Mouse (Mus musculus) lung, embryonic 14.5 days (tissue): ENCODE results near the gene Btnl1. TPM values are rescaled to one million over a fixed set of nuclear protein-coding genes. Genes with fewer than 3 reads are reported as not detected.

Source experiments
- ATAC-seq: fragments of 200-750 bp; cut with Nextera tagmentation; 2 replicates; pipeline ENCODE4 v1.8.0; 2017; ENCODE audit warnings: mild to moderate bottlenecking, moderate TSS enrichment, moderate library complexity; ENCODE audit not compliant: insufficient read depth
- DNase-seq: peaks from one replicate; pipeline ENCODE4 v3.0.0-alpha.2; 2015
- H3K27ac ChIP-seq: fragments of 300-500 bp; sonication (generic); 2 replicates; pipeline ENCODE4 v1.5.1; 2014; ENCODE audit warnings: low read depth, mild to moderate bottlenecking, moderate library complexity
- H3K27me3 ChIP-seq: fragments of 300-500 bp; sonication (generic); 2 replicates; pipeline ENCODE4 v1.6.1; 2014; ENCODE audit warnings: low read length, control low read depth; ENCODE audit not compliant: insufficient read depth
- H3K36me3 ChIP-seq: fragments of 300-500 bp; sonication (generic); 2 replicates; pipeline ENCODE4 v1.6.1; 2014; ENCODE audit warnings: control low read depth; ENCODE audit not compliant: insufficient read depth
- H3K4me1 ChIP-seq: fragments of 300-500 bp; sonication (generic); 2 replicates; pipeline ENCODE4 v1.6.1; 2014; ENCODE audit warnings: antibody characterized with exemption, control low read depth; ENCODE audit not compliant: insufficient read depth
- H3K4me2 ChIP-seq: fragments of 300-500 bp; sonication (generic); 2 replicates; pipeline ENCODE4 v1.6.1; 2014; ENCODE audit warnings: mild to moderate bottlenecking
- H3K4me3 ChIP-seq: fragments of 300-500 bp; sonication (generic); 2 replicates; pipeline ENCODE4 v1.5.1; 2014; ENCODE audit warnings: low read depth, low read length
- H3K9ac ChIP-seq: fragments of 300-500 bp; sonication (generic); 2 replicates; pipeline ENCODE4 v1.6.1; 2014
- H3K9me3 ChIP-seq: fragments of 300-500 bp; sonication (generic); 2 replicates; pipeline ENCODE4 v1.6.1; 2016; ENCODE audit warnings: low read depth, low read length, control low read depth
- CTCF ChIP-seq: IDR thresholded peaks from 2 replicates; pipeline ENCODE4 v1.5.1; 2016; ENCODE audit warnings: antibody characterized with exemption, low read depth
- WGBS: fragments of 180-500 bp; shearing (Covaris S2); extraction: QIAGEN DNeasy Blood & Tissue Kit; methylation state at CpG from one replicate; pipeline ENCODE4 v1.1.7; 2014; 5-methylcytosine and 5-hydroxymethylcytosine counted together
- polyA plus RNA-seq: library from polyadenylated mRNA; unstranded; fragments of >200 nt; fragmentation: Nextera tagmentation; extraction: Ambion mirVana; gene quantifications from 2 replicates; pipeline ENCODE4 v1.2.1, GENCODE M21; 2014

Btnl1 gene
- polyA plus RNA-seq, 1 experiment from 2014 or later = not detected

GRCm38 (mm10) chr17:34398711-34399393, 21.9 kb downstream of the Btnl1 start, which contains the start of gene BC051142:
BC051142 (plus strand) TSS chr17:34398820.
- peak within 1 kb of the TSS; percentile 70 for H3K27ac ChIP-seq
- DNase-seq (peak; percentile 87), ATAC-seq (peak; percentile 98)
- no peaks in the 10 kb centered on the region for H3K36me3 ChIP-seq
- peak within 1 kb of the TSS; percentile 76 for H3K4me2 ChIP-seq
- TF ChIP-seq CTCF = no peak
- WGBS = 3% methylated on average over 34 of the region's 34 CpGs
- no peaks in the 10 kb centered on the region for H3K27me3 ChIP-seq
- no peaks in the 10 kb centered on the region for H3K4me1 ChIP-seq
- H3K4me3 ChIP-seq = peak within 1 kb of the TSS; percentile 50
- no peaks in the 10 kb centered on the region for H3K9me3 ChIP-seq
- H3K9ac ChIP-seq = peak within 1 kb of the TSS; percentile 57

- Histone ChIP-seq H3K9me3 (no peaks in the 10 kb centered on the region), H3K4me3 (peak overlapping the region; percentile 50; the same call in 1 of the 2 replicates), H3K27ac (no peak overlapping the region), H3K9ac (peak overlapping the region; percentile 57; the same call in 1 of the 2 replicates), H3K36me3 (no peaks in the 10 kb centered on the region), H3K27me3 (no peaks in the 10 kb centered on the region), H3K4me1 (no peaks in the 10 kb centered on the region), H3K4me2 (peak overlapping the region; percentile 76)
- 55% methylated on average over 4 of the region's 4 CpGs for WGBS
- DNase-seq = no peak
- no peak for ATAC-seq
- no peak for TF ChIP-seq CTCF
These were observed 22.4 kb downstream of the Btnl1 start for GRCm38 (mm10) chr17:34399394-34399715.

GRCm38 (mm10) chr17:34411117-34411516, 34.2 kb downstream of the Btnl1 start:
- no peaks in the 10 kb centered on the region for H3K9me3 ChIP-seq
- 19% methylated on average over 6 of the region's 6 CpGs for WGBS
- H3K36me3 ChIP-seq = no peaks in the 10 kb centered on the region
- H3K27ac ChIP-seq = no peak overlapping the region
- ATAC-seq = no peak
- TF ChIP-seq CTCF = peak; percentile 86
- DNase-seq = peak; percentile 76
- H3K27me3 ChIP-seq = no peaks in the 10 kb centered on the region
- H3K4me2 ChIP-seq = no peak overlapping the region
- no peak overlapping the region for H3K9ac ChIP-seq
- H3K4me3 ChIP-seq = no peak overlapping the region
- no peaks in the 10 kb centered on the region for H3K4me1 ChIP-seq

- no peak overlapping the region for H3K27ac ChIP-seq
- WGBS = 57% methylated on average over 7 of the region's 7 CpGs
- no peak overlapping the region for H3K9ac ChIP-seq
- DNase-seq = no peak
- H3K9me3 ChIP-seq = no peaks in the 10 kb centered on the region
- H3K4me3 ChIP-seq = no peak overlapping the region
- no peaks in the 10 kb centered on the region for H3K4me1 ChIP-seq
- no peak overlapping the region for H3K4me2 ChIP-seq
- no peak for ATAC-seq
- TF ChIP-seq CTCF = no peak
- no peaks in the 10 kb centered on the region for H3K27me3 ChIP-seq
- no peaks in the 10 kb centered on the region for H3K36me3 ChIP-seq
These were observed 43.1 kb downstream of the Btnl1 start for GRCm38 (mm10) chr17:34420014-34420413.

- Histone ChIP-seq H3K4me3 (no peak overlapping the region), H3K9ac (no peak overlapping the region), H3K36me3 (no peaks in the 10 kb centered on the region), H3K4me1 (no peaks in the 10 kb centered on the region), H3K4me2 (no peak overlapping the region), H3K27me3 (no peaks in the 10 kb centered on the region), H3K9me3 (no peaks in the 10 kb centered on the region), H3K27ac (no peak overlapping the region)
- DNase-seq = no peak
- no peak for ATAC-seq
- TF ChIP-seq CTCF = no peak
These were observed 50.7 kb downstream of the Btnl1 start for GRCm38 (mm10) chr17:34427597-34427996.

Other genes starting within 250 kb of the Btnl1 start
- gene H2-DMb2, start 233.8 kb upstream of the Btnl1 start, polyA plus RNA-seq = 0.91 and 1.1 TPM in 2 replicates
- 1.1 TPM in 2 replicates for gene H2-DMb1, start 224.1 kb upstream of the Btnl1 start, polyA plus RNA-seq
- gene Tap1, start 189.6 kb upstream of the Btnl1 start, polyA plus RNA-seq = 3.5 and 4.0 TPM in 2 replicates
- gene Psmb9, start 189.4 kb upstream of the Btnl1 start, polyA plus RNA-seq = 3.4 and 4.5 TPM in 2 replicates
- 7.9 and 8.9 TPM in 2 replicates for gene Psmb8, start 179.4 kb upstream of the Btnl1 start, polyA plus RNA-seq
- gene Tap2, start 173.6 kb upstream of the Btnl1 start, polyA plus RNA-seq = 3.0 and 3.7 TPM in 2 replicates
- not detected in 2 replicates for gene H2-Ob, start 138.2 kb upstream of the Btnl1 start, polyA plus RNA-seq
- gene H2-Ab1, start 119.4 kb upstream of the Btnl1 start, polyA plus RNA-seq = 2.6 and 2.8 TPM in 2 replicates
- 2.0 TPM in 2 replicates for gene H2-Aa, start 89.3 kb upstream of the Btnl1 start, polyA plus RNA-seq
- 2.2 and 2.3 TPM in 2 replicates for gene H2-Eb1, start 71.3 kb upstream of the Btnl1 start, polyA plus RNA-seq
- gene H2-Eb2, start 51.5 kb upstream of the Btnl1 start, polyA plus RNA-seq = not detected in 2 replicates
- gene Btnl2, start 22.3 kb upstream of the Btnl1 start, polyA plus RNA-seq = 0.07 and 0.20 TPM in 2 replicates
- 0.54 TPM in 1 of 2 replicates, not detected in the other for gene BC051142, start 21.7 kb downstream of the Btnl1 start, polyA plus RNA-seq
- not detected in 2 replicates for gene Btnl4, start 100.2 kb downstream of the Btnl1 start, polyA plus RNA-seq
- not detected in 2 replicates for gene Btnl6, start 140.2 kb downstream of the Btnl1 start, polyA plus RNA-seq
- gene Notch4, start 187.1 kb downstream of the Btnl1 start, polyA plus RNA-seq = 8.5 and 9.0 TPM in 2 replicates
- gene Gpsm3, start 212.7 kb downstream of the Btnl1 start, polyA plus RNA-seq = 13.6 and 14.5 TPM in 2 replicates
- gene Pbx2, start 214.1 kb downstream of the Btnl1 start, polyA plus RNA-seq = 10.1 and 10.4 TPM in 2 replicates
- 64.7 and 74.6 TPM in 2 replicates for gene Ager, start 220.7 kb downstream of the Btnl1 start, polyA plus RNA-seq
- gene Rnf5, start 226.6 kb downstream of the Btnl1 start, polyA plus RNA-seq = 78.7 and 84.9 TPM in 2 replicates
- gene Agpat1, start 227.1 kb downstream of the Btnl1 start, polyA plus RNA-seq = 52.5 and 54.1 TPM in 2 replicates
- gene Egfl8, start 238.8 kb downstream of the Btnl1 start, polyA plus RNA-seq = 1.5 and 2.1 TPM in 2 replicates